Mouse (Mus musculus): ENCODE measurements around the gene Arhgef18. TPM values are rescaled to one million over a fixed set of nuclear protein-coding genes. Genes with fewer than 3 reads are reported as not detected.
A peak's percentile ranks its signal among the peaks of the same experiment; 100 is the strongest.

Gene Arhgef18
- polyA plus RNA-seq, 1 experiment, result 68.7 TPM

DNA sequence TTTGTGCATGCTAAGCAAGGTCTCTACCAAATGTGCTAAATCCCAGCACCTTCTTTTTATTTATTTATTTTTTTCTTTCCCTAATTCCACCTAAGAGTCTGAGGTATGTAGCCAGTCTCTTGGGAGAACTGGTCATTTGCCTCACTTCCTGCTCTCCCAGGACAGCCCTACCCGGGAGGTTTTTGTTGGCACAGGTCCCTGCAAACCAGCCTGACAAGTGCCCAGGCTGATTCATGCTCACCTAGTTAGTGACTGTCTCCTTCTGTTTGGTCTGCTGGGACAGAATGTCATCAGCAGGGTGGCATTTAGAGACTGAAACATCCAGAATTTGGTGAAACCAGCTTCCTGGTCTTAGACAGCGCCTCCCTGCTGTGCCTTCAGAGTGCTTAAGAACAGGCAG is 37.2 kb downstream of the Arhgef18 start:
- 43% methylated on average over 2 of the region's 2 CpGs for WGBS
- Histone ChIP-seq H3K4me3 (replicated peaks; ENCODE audit: extremely low read depth, low read depth, low read length) (no peak overlapping the region), H3K4me1 (ENCODE audit: control insufficient read depth, insufficient read depth, low read length) (no peaks in the 10 kb centered on the region)
- TF ChIP-seq CTCF (IDR thresholded peaks at IDR 0.05; ENCODE audit: insufficient read depth, low read length) (no peak), POLR2A (IDR thresholded peaks at IDR 0.05; ENCODE audit: borderline replicate concordance, extremely low read depth, low read depth, low read length) (no peak)
- peak; percentile 62 for DNase-seq

GRCm38 (mm10) chr8:3431113-3431512 is 38.3 kb downstream of the Arhgef18 start:
- TF ChIP-seq POLR2A (IDR thresholded peaks at IDR 0.05; ENCODE audit: borderline replicate concordance, extremely low read depth, low read depth, low read length) (no peak), CTCF (IDR thresholded peaks at IDR 0.05; ENCODE audit: insufficient read depth, low read length) (no peak)
- DNase-seq, result no peak
- 82% methylated on average over 3 of the region's 3 CpGs for WGBS
- no peaks in the 10 kb centered on the region for H3K4me1 ChIP-seq (ENCODE audit: control insufficient read depth, insufficient read depth, low read length)
- no peak overlapping the region for H3K4me3 ChIP-seq (replicated peaks; ENCODE audit: extremely low read depth, low read depth, low read length)

DNA sequence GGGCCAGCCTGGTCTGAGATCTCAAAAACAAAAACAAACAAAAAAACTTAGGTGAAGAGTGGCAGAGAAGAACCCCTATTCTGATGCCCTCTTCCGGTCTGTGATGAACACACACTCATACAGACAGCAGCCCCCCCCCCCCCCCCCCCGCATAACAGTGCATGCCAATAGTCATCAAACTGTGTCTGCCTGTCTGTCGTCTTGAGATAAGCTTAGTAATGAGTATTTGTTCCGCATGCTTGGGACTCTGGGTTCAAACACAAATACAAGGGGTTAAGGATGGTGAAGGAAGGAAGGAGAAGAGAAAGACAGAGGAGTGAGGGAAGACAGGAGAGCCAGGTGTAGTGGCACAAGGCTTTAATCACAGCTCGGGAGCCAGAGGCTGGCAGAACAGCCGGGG is 43.7 kb downstream of the Arhgef18 start:
- no peak for TF ChIP-seq POLR2A (IDR thresholded peaks at IDR 0.05; ENCODE audit: borderline replicate concordance, extremely low read depth, low read depth, low read length)
- Histone ChIP-seq H3K4me1 (ENCODE audit: control insufficient read depth, insufficient read depth, low read length) (no peaks in the 10 kb centered on the region), H3K4me3 (replicated peaks; ENCODE audit: extremely low read depth, low read depth, low read length) (no peak overlapping the region)
- WGBS, result 85% methylated on average over 6 of the region's 6 CpGs
- DNase-seq, result no peak

DNA sequence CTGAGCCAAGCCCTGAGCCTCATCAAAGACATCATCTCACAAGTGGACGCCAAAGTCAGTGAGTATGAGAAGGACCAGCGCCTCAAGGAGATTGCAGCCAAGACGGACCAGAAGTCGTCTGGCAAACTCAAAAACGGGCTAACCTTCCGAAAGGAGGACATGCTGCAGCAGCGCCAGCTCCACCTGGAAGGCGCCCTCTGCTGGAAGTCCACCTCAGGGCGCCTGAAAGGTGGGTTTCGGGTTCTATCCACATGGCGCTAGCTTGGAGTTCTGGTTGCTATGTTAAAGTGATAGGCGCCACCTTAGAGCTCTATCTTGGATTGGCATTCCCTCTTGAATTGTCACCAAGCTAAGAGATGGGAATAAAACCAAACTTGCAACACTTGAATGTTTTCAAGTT is 46.7 kb downstream of the Arhgef18 start:
- Histone ChIP-seq H3K4me3 (replicated peaks; ENCODE audit: extremely low read depth, low read depth, low read length) (no peak overlapping the region), H3K4me1 (ENCODE audit: control insufficient read depth, insufficient read depth, low read length) (no peaks in the 10 kb centered on the region)
- TF ChIP-seq POLR2A (IDR thresholded peaks at IDR 0.05; ENCODE audit: borderline replicate concordance, extremely low read depth, low read depth, low read length) (no peak), CTCF (IDR thresholded peaks at IDR 0.05; ENCODE audit: insufficient read depth, low read length) (0 out of 2 replicates have a peak, but pooled peaks have one; percentile 11)
- 77% methylated on average over 12 of the region's 12 CpGs for WGBS
- no peak for DNase-seq

- 84% methylated on average over 2 of the region's 2 CpGs for WGBS
- TF ChIP-seq CTCF (IDR thresholded peaks at IDR 0.05; ENCODE audit: insufficient read depth, low read length), result no peak
- TF ChIP-seq POLR2A (IDR thresholded peaks at IDR 0.05; ENCODE audit: borderline replicate concordance, extremely low read depth, low read depth, low read length), result no peak
- no peak for DNase-seq
- H3K4me3 ChIP-seq (replicated peaks; ENCODE audit: extremely low read depth, low read depth, low read length), result no peak overlapping the region
- no peaks in the 10 kb centered on the region for H3K4me1 ChIP-seq (ENCODE audit: control insufficient read depth, insufficient read depth, low read length)
Measured at GRCm38 (mm10) chr8:3449226-3449625, 56.4 kb downstream of the Arhgef18 start.

- no peak overlapping the region for H3K4me3 ChIP-seq (replicated peaks; ENCODE audit: extremely low read depth, low read depth, low read length)
- WGBS, result 31% methylated on average over 5 of the region's 5 CpGs
- H3K4me1 ChIP-seq (ENCODE audit: control insufficient read depth, insufficient read depth, low read length), result no peaks in the 10 kb centered on the region
- peak; percentile 90 for TF ChIP-seq CTCF (IDR thresholded peaks at IDR 0.05; ENCODE audit: insufficient read depth, low read length)
- no peak for TF ChIP-seq POLR2A (IDR thresholded peaks at IDR 0.05; ENCODE audit: borderline replicate concordance, extremely low read depth, low read depth, low read length)
- peak; percentile 47 for DNase-seq
Measured at GRCm38 (mm10) chr8:3450670-3451069, 57.9 kb downstream of the Arhgef18 start.

DNA sequence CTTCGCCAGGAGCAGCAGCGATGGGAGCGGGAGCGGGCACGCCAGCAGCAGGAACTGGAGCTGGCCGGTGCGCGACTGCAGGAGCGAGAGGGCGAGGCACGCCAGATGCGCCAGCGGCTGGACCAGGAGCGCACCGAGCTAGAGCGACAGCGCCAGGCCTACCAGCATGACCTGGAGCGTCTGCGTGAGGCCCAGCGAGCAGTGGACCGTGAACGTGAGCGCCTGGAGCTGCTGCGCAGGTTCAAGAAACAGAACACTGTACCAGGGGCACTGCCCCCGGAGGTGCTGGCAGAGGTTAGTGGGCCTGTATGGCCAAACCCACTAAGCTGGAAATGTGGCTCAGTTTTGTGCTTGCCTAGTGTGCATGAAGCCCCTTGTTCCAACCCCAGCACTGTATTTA is 59.2 kb downstream of the Arhgef18 start:
- Histone ChIP-seq H3K4me1 (ENCODE audit: control insufficient read depth, insufficient read depth, low read length) (no peaks in the 10 kb centered on the region), H3K4me3 (replicated peaks; ENCODE audit: extremely low read depth, low read depth, low read length) (no peak overlapping the region)
- no peak for TF ChIP-seq POLR2A (IDR thresholded peaks at IDR 0.05; ENCODE audit: borderline replicate concordance, extremely low read depth, low read depth, low read length)
- TF ChIP-seq CTCF (IDR thresholded peaks at IDR 0.05; ENCODE audit: insufficient read depth, low read length), result no peak
- 98% methylated on average over 25 of the region's 25 CpGs for WGBS
- no peak for DNase-seq

- no peak for DNase-seq
- TF ChIP-seq CTCF (IDR thresholded peaks at IDR 0.05; ENCODE audit: insufficient read depth, low read length), result no peak
- no peak for TF ChIP-seq POLR2A (IDR thresholded peaks at IDR 0.05; ENCODE audit: borderline replicate concordance, extremely low read depth, low read depth, low read length)
- WGBS, result 87% methylated on average over 2 of the region's 2 CpGs
- Histone ChIP-seq H3K4me1 (ENCODE audit: control insufficient read depth, insufficient read depth, low read length) (peaks cover 2% of the 10 kb centered on the region; the same call in 1 of the 2 replicates), H3K4me3 (replicated peaks; ENCODE audit: extremely low read depth, low read depth, low read length) (no peak overlapping the region)
Measured at GRCm38 (mm10) chr8:3463248-3463647, 70.4 kb downstream of the Arhgef18 start.

- WGBS, result 47% methylated on average over 5 of the region's 5 CpGs
- Histone ChIP-seq H3K4me3 (replicated peaks; ENCODE audit: extremely low read depth, low read depth, low read length) (no peak overlapping the region), H3K4me1 (ENCODE audit: control insufficient read depth, insufficient read depth, low read length) (peaks cover 2% of the 10 kb centered on the region; the same call in 1 of the 2 replicates)
- no peak for DNase-seq
- no peak for TF ChIP-seq POLR2A (IDR thresholded peaks at IDR 0.05; ENCODE audit: borderline replicate concordance, extremely low read depth, low read depth, low read length)
- TF ChIP-seq CTCF (IDR thresholded peaks at IDR 0.05; ENCODE audit: insufficient read depth, low read length), result peak; percentile 64
Measured at GRCm38 (mm10) chr8:3464309-3464708, 71.5 kb downstream of the Arhgef18 start.

GRCm38 (mm10) chr8:3467006-3467885 is 74.4 kb downstream of the Arhgef18 start, which contains the start of gene Pex11g:
Gene Pex11g (minus strand): TSS chr8:3467680.
- Histone ChIP-seq H3K4me3 (replicated peaks; ENCODE audit: extremely low read depth, low read depth, low read length) (peak within 1 kb of the TSS; percentile 65), H3K4me1 (ENCODE audit: control insufficient read depth, insufficient read depth, low read length) (peaks cover 2% of the 10 kb centered on the region; the same call in 1 of the 2 replicates)
- 5% methylated on average over 32 of the region's 32 CpGs for WGBS
- no peak for TF ChIP-seq CTCF (IDR thresholded peaks at IDR 0.05; ENCODE audit: insufficient read depth, low read length)
- TF ChIP-seq POLR2A (IDR thresholded peaks at IDR 0.05; ENCODE audit: borderline replicate concordance, extremely low read depth, low read depth, low read length), result peak; percentile 63; the same call in 1 of the 2 replicates
- peak; percentile 100 for DNase-seq
